Mouse (Mus musculus): Measurements from ENCODE around the gene Gpatch2. TPM values are rescaled to one million over a fixed set of nuclear protein-coding genes. Genes with fewer than 3 reads are reported as not detected.

Gpatch2 gene
- total RNA-seq, 4 experiments from 2014 or later = 7.2 to 10.4 (median 8.2) TPM

DNA sequence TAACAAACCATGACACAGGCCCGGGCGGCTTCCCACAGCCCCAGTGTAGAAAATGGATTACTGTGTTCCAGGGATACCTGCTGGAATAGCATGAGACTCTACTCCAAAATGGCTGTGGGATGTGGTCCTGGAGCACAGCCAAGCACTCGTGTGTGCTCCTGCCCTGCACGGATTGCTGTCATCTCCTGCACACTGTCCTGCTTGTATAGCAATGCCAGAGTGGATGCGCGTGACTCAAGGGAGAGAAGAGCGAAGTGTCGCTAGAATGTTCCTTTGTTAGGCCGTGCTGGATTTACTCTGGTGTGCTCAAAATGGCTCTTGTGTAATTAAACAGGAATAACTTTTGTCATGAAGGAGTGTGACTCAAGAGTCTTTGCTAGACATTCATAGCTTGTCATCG, 87.9 kb downstream of the Gpatch2 start:
- DNase-seq (ENCODE audit: low spot score in 2 of 2) = no peak

DNA sequence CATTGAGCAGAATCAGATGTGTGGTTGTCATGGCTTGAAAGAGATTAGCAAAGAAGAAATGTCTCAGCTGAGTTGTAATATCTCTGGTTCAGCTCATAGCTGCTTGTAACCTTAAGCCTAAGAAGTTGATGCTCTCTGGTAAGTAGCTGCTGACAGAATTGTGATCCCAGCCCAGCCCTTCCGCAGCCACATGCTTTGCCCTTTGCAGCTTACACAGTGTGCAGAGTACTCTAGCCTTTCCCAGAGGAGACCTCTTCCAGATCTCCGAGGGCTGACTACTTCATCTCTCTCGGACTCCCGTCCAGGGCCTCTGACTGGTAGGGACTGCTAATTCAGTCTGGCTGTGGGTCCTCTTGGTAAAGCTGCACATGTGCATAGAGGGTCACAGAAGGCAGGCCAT, 92.0 kb downstream of the Gpatch2 start:
- no peak for DNase-seq (ENCODE audit: low spot score in 2 of 2)

DNA sequence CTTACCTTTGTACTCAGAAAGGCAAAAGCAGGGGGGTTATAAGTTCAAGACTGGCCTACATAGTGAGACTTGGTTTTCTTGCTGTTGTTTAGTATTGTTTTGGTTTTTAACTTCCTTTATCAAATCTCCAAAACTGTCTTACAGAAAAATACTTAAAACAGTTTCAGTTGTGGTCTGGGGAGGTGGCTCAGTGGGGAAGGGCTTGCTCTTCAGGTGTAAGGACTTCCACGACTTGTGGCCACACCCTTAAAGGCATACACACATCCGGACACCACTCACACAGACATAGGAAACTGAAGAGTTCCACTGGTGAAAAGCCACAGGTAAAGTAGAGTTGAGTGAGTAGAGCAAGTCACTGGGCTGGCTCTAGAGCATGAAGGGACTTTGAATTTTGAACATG, 93.2 kb downstream of the Gpatch2 start:
- no peak for DNase-seq (ENCODE audit: low spot score in 2 of 2)

DNA sequence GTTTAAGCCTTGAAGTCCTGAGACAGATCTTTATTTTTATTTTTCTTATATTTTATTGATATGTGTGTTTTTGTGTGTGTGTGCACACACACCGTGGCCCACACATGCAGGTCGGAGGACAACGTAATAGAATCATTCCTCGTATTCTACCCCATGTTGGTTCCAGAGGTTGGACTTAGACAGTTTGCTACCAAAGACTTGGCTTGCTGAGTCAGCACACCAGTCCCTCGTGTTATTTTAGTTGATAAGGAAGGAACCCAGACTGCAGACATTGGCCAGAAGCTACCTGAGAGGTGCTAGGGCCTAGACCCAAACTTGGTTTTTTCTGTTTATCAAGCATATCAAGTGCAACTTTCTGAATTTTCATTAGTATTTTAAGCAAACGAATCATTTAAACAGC, 95.8 kb downstream of the Gpatch2 start:
- no peak for DNase-seq (ENCODE audit: low spot score in 2 of 2)

DNA sequence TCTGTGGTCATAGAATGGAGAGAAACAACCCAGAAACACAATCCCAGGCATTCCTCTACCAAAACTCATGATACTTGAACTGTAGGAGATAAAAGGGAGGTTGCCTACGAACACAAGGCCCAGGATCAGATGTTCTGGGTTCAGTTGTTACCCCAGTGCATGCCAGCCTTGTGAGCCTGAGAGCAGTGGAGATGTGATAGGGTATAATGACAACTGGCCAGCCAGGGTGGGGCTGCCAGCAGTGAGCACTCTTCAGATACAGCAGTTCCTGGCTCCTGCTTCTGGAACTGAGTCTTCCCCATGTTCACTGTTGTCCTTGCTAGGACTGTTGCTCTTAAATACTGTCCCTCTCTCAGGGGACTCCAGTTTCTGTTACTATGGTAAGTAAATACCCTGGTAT, 98.0 kb downstream of the Gpatch2 start:
- DNase-seq (ENCODE audit: low spot score in 2 of 2) = no peak

DNA sequence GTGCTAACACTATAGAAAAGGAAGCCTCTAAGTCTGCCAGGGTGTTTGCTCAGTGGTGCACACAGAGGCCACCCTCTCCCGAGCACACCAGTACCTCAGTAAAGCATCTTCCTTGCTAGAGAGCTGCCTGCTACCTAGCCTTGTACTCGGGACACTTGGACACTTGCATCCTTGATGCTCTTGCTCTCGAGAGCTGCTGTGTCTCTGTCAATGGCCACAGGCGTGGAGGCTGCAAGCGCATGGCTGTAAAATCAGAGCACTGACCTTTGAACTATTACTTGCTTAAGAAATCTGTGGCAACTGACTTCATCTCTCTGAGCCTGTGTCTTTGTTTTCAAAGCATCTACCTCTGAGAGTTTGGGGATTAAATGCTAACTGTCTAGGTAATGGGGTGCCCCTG, 98.5 kb downstream of the Gpatch2 start:
- no peak for DNase-seq (ENCODE audit: low spot score in 2 of 2)

DNA sequence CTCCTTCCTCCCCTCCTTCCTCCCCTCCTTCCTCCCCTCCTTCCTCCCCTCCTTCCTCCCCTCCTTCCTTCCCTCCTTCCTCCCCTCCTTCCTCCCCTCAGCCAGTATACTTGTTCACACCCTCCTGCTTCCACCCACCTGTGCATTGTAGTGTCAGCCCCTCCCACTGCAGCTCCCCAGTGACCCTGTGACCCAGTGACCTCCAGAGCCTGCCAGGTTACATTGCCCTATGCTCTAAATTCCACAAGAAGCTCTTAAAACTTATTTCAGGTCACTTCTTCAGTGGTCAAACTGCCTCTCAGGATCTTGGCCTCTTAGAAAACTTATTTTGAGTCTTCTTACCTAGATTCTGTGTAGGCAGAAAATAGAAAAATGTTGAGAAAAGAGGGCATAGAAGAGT, 99.2 kb downstream of the Gpatch2 start:
- no peak for DNase-seq (ENCODE audit: low spot score in 2 of 2)

DNA sequence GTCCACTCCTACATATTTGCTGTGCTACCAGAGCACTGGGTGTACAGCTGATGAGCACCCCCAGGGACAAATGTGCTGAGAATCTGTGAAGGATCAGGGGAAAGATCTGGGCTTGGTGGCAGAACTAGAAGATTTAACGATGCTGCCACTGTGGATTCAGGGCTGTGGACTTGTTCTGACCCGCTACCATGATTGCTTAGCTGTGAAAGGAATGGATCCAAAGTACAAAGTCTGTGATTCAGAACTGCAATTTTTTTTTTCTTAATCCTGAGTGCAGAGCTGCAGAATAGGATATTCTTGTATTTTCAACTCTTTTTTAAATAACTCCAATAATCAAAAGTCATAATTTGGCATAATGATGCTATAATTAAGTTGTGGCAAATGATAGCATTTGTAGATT, 100.5 kb downstream of the Gpatch2 start:
- no peak for DNase-seq (ENCODE audit: low spot score in 2 of 2)

DNA sequence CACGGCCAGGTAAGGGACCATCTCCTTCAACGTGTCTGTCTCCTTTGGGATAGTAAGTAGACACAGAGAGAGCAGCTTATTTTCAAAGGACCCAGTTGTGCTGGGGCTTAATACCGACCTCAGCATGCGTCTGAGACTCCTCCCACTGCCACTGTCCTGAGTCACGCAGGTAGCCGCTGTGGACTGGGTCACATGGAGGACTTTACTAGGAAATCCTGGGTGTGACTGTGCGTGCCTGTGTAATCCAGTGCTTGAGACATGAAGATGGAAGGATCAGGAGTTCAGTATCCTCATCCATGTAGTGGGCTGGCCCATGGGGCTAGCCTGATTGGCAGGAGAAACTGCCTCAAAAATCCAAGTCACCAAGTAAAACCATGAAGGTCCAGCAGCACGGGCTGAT, 101.2 kb downstream of the Gpatch2 start:
- no peak for DNase-seq (ENCODE audit: low spot score in 2 of 2)

DNA sequence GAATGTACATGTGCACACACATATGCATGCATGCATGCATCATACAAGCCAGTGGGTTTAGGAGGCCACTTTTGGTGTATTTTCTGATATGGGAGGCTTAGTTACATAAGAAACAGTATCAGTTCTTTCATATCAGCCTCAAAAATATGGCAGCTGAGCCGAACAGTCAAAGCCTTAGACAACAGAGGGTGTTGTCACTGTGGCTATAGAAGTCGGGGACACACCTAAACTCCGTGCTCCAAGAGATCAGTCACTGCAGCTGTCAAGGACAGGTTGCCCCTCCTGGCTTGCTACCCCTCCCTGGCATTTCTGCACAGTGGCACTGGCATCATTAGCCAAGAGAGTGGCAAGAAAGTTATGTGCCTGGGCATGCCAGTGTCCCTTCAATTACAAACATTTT, 106.5 kb downstream of the Gpatch2 start:
- no peak for DNase-seq (ENCODE audit: low spot score in 2 of 2)

DNA sequence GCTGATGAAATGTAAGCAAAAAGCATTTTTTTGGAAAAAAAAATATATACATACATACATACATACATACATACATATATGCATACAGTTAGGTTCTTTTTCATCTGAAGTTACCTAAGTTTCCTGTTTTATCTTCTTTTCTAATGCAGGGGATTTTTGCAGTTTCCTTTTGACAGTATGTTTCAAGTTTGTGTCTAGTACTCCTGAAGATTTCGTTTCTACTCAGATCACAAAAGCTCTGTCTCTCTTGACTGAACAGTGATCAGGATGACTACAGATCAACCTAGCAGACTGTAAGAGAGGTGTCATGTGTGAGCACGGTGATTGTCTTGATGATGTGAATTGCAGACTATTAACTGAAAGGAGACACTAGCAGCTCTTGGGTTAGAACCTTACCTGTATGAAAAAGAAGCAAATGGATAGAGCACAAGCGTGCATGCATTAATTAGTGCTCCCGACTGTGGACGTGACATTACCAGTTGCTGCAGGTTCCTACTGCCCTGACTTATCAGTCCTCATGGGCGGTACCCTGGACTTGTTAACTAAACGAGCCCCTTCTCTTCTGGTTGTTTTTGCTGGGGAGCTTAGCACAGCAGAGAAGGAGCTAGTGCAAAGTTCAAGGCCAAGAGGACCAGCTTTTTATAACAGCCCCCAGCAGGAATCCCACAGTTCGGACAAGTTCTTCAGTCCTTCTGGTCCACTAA, 107.3 kb downstream of the Gpatch2 start:
- DNase-seq (ENCODE audit: low spot score in 2 of 2) = no peak

DNA sequence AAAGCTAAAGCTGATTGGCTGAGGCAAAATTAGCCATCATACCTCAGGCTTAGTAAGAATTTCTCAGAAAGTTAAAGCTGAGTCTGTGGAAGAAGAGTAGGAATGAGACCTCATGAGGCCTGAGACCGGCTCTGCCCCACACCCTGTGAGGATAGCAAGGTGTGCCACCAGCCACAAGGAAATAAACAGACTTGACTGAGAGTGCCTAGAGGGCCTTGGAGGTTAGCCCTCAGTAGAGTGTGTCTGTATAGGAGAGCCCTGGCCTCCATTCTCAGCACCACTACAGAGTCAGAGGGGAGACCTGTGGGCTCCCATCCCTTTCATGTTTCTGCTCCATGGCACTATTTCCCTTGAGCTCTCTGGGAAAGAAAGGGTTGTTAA, 107.9 kb downstream of the Gpatch2 start:
- DNase-seq (ENCODE audit: low spot score in 2 of 2) = no peak

DNA sequence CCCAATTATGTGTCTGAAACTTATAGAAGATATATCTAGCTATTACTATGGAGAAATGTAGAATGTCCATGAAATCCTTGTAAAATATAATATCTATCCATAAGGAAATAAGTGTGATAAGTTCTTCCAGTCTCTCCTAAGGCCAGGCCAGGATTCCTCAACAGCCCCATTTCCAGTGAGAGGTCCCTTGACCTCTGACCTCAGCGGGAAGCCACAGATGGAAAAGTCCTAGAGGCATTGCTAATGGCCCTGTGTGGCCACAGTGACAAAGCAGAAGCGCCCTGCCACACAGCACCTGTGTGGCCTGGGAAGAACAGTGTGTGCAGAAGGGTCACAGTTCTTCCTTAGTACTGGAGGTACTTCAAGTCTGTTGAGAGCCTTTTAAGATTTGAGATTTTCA, 127.2 kb downstream of the Gpatch2 start:
- no peak for DNase-seq (ENCODE audit: low spot score in 2 of 2)

DNA sequence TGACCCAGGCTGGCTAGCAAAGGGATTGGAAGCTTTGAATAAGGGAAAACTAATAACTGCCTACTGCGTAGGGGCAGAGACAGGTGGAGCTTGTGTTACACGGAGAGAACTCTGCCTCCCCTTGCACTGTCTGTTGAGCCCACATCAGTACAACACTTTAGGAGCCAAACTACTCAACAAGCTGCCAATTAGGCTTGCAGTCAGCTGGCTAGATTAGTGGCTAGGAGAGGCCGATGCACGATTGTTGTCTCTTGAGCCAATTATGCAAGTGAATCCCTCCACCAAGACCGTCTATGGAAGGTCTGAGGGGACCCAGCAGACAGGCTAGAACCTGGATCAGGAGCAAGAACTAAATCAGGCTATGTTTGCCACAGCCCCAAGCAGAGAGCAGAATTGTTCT, 129.8 kb downstream of the Gpatch2 start:
- no peak for DNase-seq (ENCODE audit: low spot score in 2 of 2)

DNA sequence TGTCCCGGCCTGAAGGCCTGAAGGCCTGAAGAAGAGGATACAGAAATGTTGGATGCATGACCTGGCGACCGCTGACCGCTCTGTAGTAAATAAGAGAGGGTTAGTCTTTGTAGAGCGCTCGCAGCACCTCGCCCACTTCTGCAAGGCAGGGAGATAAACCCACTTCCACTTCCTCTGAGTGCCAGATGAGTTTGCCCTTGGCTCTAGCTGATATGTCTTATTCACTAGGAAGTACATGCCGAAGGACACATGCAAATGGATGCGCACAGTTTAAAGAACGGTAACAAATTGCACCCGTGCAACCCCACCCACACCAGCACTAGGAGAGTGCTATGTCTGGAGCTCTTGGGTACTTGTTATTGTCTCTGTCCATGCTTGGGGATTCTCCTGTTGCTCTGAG, 131.6 kb downstream of the Gpatch2 start:
- no peak for DNase-seq (ENCODE audit: low spot score in 2 of 2)

DNA sequence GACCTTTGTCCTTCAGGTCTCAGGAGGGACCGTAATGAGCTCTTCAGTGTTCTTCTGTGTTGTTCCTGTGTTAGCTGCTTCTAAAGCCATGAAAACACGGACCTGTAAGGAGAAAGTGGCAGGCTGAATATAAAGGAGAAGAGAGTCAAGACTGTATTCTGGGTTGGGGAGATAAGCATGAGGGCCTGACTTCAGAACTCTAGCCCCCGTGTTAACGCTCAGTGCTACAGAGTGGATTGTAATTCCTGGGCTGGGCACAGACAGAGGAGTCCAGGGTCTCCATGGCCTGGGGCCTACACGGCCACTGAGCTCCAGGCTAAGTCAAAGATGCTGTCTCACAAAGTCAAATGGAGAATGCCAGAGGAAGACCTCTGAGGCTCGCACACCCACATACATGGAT, 132.3 kb downstream of the Gpatch2 start:
- DNase-seq (ENCODE audit: low spot score in 2 of 2) = no peak

DNA sequence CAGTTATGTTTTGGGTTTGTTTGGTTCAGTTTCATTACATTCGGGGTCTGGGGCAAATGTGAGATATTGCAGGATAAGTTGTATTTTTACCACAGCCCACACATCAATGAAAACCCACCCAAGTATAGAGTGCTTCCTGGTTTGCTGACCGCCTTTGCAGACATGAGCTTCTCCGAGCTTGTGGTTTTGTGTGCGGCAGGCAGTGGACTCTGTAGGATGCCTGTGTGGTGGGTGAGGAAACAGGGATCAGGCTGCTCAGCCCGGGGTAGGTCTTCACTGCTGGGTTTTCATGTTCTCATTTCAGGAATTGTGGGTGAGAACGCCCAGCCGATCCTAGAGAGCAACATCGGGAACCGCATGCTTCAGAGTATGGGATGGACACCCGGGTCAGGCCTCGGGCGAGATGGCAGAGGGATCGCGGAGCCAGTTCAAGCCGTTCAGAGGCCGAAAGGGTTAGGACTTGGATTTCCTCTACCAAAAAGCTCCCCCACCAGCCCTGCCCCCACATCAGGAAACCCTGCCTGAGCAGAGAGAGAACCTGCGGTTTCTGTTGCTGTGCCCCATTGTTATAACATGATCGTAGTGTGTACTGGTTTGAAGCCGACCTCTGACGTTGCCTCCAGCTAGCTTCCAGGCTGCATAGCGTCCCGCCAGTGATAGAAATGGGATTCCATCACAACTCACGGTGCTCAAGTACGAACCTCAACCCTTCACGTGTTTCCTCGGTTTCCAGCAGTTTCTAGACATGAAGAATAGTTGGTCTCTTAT, 132.9 kb downstream of the Gpatch2 start:
- DNase-seq (ENCODE audit: low spot score in 2 of 2) = no peak

DNA sequence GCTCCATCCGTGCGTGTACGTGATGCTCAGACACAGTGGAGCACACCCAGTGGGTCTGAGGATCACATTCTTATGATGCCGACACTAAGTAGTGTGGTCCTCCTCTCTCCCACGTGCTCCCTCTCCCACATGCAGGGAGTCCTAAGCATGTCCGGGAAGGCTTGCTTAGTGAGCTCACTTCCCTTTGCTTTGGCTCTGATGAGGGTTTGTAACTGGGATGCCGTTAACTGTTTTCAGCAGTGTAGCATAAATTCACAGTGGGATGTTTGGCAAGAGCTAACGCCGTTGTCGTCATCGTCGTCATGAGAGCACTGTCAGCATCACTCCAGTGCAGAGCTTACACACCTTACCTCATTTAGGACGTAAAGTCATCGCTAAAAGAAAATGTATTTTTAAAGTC, 133.6 kb downstream of the Gpatch2 start:
- DNase-seq (ENCODE audit: low spot score in 2 of 2) = no peak

DNA sequence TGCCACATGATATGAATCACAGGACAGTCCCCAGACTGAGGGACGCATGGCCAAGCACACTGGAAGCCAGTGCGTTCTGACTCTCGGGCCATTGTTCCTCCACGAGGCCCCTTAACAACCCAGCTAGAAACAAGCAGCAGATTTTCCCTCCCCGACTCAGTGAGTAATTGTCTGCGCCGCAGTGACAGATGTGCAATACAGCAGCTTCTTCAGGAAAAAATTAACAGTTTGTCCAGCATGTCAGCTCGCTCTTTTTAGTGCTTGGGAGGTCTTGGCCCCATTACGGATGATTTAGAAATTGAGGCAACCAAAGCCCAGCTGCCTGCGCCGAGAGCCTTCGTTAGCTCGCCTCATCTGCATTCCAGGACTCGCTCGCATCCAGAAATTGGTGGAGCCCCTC, 140.9 kb downstream of the Gpatch2 start:
- DNase-seq (ENCODE audit: low spot score in 2 of 2) = no peak

DNA sequence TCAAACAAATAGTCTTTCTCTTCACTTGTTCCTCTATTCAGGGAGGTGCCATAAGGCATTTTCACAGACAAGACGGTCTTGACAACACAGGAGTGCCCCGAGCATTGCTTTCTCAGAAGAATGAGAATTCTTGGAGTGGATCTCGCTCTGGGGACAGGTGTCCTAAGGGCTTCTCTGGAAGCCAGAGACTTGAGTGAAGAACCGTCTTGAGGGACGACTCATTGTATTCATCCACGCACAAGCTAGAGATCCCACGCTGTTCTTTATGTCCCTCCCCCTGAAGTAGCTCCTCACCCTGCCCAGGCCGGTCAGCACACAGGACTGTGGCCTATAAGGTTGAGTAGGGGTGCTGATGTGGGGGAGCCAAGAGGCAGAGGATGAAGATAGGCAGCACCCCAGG, 141.6 kb downstream of the Gpatch2 start:
- DNase-seq (ENCODE audit: low spot score in 2 of 2) = no peak

DNA sequence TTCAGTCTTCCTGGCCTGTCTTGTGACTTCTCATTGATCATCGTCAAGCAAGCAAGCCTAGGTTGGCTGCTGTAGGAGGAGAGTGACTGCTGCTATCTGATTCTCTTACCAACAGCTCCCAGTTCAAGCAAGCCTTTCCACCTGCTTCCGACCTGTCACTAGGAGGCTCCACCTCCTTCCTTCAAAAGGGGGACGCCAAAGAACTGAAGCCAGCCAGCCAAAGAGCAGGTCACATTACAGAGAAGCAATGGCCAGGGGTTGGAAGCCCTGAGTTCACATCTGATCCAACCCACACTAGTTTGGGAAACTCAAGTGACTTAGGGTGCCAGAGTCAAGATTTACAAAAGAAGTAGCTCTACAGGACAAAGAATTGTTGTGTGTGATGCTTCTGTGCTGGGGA, 144.9 kb downstream of the Gpatch2 start:
- no peak for DNase-seq (ENCODE audit: low spot score in 2 of 2)

DNA sequence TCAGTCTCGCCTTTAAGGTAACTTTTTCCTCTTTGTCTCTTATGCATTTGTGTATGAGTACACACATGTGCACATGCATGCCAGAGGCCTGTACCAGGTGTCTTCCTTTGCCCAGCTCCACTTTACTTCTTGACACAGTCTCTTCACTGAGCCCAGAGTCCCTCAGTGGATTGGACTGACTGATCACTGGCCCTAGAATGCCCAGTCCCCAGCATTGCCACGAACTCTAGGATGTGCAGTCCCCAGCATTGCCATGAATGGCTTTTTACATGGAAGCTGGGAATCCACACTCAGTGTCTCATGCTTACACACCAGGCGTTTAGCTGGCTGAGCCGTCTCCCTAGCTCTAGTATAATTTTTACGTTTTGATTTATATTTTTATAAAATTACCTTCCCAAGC, 147.2 kb downstream of the Gpatch2 start:
- no peak for DNase-seq (ENCODE audit: low spot score in 2 of 2)

DNA sequence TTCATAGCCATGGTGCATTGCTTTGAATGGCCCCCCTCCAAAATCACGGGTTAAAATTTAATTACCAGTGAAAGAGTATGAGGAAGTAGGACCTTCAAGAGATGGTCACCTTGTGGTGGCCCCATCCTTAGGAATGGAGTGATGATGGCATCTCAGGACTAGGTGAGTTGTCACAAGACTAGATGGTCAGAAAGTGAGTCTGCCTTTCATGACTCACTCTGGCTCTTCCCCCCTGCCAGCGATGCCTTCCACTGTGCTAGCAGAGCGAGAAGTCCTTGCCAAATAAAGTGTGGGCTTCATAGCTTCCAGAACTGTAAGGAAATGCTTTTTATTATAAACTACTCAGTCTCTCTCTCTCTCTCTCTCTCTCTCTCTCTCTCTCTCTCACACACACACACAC, 150.1 kb downstream of the Gpatch2 start:
- no peak for DNase-seq (ENCODE audit: low spot score in 2 of 2)

Data from gastrocnemius, adult 8-10 months (tissue).